Mouse (Mus musculus): ENCODE results near the gene Lamp1.

Lamp1 gene

DNA sequence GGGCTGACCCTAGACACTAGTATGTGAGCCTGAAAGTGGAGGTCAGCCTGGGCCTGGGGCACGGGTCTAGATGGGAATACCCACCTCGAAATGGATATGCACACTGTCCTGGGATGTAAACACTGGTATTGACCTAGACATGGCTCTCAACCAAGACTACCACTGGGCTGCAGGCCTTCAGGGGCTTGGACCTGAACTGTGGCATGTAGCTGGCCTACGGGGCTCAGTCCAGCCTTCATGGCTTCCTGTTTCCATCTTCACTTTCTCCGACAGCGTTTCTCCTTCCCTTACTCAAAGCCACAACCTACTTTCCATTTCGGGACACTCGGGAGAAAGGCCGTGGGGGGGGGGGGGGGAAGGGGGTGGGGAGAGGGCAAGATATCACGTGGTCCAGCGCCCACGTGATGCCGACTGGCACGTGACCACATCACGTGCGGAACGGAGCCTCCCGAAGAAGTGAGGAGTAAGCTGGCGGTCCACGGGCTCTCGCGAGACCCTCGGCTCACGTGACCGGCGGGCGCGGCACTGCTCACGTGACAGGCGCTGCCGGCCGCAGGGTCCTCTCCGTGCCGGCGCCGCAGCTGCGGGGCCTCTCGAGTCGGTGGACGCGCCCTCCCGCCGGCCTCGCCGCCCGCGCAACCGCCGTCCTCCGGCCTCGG, at the start of gene Lamp1:
TSS of gene Lamp1 (plus strand) at position 444 of the 659 bp plus-strand sequence.
- peak; percentile 100 for DNase-seq

DNA sequence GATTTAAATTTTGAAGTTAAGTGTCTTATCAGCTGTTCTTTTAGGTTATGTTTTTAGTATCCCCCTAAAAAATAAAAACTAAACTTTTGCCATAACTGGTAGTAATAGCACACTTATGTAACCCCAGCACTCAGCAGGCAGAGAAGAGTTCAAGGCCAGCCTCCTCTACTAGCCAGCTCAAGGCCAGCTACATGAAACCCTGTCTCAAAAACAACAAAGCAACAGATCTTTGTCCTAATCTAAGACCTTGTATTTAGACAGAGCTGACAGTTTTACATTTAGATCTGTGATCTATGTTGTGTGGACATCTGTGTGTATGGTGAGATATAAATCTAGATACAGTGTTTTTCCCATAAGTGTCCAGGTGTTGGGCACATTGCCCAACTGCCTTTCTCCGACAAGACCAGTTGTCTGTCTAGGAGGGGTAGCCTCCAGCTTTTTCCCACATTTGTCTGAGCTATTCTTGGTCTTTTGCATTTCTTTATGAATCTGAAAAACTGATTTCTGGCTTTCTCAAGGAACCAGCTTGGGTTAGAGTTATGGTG, 49.5 kb upstream of the Lamp1 start:
- no peak for DNase-seq

DNA sequence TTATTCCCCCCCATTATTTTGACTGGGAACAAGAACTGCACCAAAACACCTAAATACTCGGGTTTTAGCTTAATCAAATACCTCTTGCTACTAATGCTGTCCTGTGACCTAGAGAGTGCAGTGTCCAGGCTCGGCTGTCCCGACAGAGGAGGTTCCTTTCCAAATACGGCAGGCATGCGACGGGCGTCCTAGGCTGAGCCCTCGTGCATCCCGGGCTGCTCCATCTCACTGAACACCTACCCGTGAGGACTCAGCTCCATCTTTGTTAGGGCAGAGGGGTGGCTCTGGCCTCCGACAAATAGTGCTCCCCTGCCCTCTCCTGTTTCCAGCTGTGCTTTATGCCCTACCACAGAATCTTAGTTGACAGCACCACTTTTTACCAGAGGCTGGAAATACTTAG, 47.0 kb upstream of the Lamp1 start:
- no peak for DNase-seq

DNA sequence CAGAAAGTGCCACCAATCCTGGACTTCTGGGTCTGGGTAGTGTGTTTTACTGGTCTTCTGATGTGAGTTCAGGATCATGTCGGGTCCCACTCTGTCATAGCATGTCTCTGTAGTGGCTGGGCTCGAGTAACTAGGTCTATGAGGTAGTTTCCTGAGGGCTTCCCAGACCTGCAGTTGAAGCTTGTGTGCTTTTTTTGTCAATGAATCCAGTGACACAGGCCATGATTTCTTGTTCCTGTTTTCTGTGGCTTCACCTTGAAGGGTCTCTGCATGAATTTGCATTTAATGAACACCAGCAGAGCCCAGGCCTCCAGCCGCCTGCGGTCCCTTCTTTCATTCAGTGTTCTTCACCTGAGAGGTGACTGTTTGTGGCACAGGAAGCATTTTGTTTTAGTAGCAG, 45.7 kb upstream of the Lamp1 start:
- DNase-seq: no peak

DNA sequence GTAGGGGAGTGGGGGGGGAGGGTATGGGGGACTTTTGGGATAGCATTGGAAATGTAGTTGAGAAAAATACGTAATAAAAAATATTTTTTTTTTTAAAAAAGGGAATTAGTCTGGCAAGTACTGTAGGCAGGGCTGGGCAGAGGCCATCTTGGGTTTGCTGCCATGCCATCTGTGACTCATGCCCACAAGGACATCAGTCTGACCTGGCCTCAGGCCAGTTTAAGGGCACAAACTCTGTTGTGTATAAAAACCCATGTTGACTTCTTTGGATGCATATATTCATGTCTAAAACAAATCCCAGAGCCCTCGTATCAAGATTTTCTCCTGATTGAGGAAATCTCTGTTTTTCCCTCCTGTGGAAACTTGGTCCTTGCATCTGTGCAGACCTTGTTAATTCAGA, 41.9 kb upstream of the Lamp1 start:
- DNase-seq: no peak

DNA sequence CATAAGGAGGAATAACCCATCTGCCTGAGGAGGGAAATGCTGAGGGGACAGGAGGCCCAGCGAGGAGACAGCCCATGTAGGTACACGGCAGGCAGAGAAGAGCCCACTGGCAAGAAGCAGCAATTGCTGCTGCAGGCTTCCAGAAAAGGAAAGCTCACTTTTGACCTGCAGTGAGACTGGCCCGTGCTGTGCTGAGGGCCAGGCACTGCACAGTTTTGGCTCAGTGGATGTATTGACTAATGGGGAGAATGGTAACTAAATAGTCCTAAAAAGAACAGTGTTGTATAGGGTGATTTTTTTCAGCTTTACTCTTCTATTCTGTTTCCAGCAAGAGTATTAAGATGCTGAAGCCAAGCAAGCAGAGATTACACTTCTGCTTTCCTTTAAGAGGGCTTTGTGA, 40.4 kb upstream of the Lamp1 start:
- no peak for DNase-seq

DNA sequence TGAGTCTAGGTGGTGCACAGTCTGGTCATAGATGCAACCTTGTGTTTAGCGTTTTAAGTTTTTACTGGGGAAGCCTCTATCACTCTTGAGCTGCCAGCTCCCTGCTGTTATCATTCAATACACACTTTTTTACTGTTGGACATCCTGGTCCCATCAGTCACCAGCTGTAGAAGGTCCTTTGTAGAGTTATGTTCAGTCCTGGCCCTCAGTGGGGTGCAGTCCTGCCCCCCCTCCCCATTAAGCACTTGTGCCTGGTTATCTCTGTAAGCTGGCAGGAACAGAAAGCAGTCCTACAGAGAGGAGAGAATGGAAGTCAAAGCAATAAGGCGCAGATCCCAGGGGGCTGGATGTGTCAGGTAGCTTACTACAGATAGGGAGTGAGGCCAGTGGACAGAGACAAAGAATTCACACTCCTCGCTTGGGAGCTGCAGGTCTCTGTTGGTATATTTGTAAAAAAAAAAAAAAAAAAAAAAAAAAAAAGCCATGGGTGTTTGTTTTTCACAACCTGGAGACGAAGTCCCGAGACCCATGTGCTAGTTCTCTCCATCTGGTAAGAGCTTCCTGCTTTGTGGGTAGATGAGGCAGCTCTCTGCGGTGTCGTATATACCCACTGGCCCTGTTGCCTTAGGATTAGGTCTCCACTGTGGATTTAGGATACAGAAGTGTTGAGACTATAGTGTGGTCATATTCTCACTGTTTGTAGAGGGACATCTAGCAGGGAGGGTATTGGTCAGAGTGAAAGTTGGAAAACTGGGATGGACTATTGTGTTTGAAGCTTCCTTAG, 37.9 kb upstream of the Lamp1 start:
- no peak for DNase-seq

DNA sequence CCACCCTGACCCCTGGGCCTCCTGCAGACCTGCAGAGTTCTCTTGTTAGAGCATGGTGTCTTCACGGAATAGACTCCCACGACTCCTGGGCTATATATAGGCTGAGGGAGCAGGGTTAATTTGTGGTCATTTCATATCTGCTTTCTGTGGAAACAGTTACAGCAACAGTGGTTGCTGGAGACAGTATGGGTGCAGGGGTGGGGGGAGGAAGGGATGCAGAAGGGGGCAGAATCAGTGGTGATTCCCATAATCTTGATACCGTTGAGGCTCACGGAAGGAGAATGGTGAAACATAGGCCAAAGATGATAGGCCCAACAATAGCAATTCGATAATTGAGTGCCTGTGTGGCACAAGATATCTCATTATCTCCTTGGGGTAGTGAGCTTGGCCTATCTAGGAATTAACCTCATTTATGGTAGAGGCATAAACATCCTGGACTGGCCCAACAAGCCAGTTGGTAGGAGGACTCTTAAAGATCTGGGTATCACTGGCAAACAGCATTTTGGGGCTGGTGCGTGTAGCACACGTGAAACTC, 36.0 kb upstream of the Lamp1 start:
- no peak for DNase-seq

DNA sequence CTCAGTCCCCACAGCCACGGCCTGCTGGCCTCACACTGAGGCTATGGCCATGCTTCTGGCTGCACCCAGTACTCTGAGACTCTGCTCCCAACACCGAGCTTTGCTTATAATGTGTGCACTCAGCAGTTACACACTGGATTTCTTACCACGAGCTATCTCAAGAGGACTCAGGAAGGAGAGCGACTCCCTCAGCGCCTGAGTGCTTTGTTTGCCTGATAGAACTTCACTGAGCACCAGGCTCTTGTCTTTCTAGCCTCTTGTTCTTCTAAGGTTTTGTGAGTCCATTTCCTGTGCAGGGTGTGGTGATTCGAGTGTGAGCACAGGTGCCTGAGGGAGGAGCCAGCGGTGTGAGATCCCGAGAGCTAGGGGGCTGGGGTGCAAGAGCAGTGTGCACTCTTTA, 34.1 kb upstream of the Lamp1 start:
- DNase-seq: no peak

DNA sequence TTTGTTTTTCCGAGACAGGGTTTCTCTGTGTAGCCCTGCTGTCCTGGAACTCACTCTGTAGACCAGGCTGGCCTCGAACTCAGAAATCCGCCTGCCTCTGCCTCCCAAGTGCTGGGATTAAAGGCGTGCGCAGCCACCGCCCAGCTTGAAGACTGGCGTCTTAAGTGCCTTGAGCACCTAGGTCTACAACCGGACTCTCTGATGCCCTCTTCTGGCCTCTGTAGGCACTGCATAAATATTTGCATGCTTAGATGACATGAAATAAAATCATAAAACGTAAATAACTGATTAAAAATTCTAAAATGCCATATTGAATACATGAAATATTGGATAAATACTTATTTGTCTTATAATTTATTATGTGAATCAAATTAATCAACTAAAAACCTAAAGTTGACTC, 26.7 kb upstream of the Lamp1 start:
- peak; percentile 74 to 80 for DNase-seq

DNA sequence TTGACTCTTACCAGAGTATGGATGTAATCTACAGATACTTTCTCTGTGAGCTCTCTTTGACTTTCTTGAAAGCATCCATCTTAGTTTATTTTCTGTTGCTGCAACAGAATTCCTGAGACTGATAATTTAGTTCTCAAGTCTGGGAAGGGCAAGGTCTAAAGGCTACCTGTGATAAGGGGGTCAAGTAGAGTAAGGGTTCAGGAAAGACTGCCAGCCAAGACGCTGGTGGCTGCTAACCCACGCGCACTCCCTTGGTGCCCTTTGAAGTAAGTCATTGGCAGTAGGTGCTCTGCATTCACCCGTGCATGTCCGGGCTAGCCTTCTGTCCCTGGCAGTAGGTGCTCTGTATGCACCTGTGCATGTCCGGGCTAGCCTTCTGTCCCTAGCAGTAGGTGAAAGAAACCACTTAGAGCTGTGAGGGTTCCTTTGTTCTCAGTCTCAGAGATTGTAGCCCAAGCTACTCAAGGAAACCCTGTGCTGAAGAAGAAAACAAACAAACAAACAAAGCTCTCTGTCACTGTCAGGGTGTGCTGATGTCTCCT, 19.2 kb upstream of the Lamp1 start:
- DNase-seq: no peak

DNA sequence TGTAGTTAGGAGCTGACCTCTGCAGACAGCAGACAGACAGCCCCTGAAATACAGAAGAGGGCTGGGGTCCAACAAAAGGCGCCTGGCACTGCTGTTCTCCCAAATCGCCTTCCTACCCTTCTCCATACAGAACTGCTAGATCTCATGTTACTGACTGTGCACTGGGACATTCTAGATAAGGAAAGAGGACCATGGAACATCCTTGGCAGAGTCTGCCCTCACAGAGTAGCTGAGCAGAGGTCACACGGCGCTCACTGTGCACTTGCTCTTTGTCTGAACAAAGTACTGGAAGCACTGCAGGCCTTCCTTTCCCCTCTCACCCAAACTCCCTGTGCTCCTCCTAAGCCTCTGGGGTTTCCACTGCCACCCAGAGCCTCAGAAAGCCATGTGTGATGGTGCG, 17.3 kb upstream of the Lamp1 start:
- DNase-seq: no peak

DNA sequence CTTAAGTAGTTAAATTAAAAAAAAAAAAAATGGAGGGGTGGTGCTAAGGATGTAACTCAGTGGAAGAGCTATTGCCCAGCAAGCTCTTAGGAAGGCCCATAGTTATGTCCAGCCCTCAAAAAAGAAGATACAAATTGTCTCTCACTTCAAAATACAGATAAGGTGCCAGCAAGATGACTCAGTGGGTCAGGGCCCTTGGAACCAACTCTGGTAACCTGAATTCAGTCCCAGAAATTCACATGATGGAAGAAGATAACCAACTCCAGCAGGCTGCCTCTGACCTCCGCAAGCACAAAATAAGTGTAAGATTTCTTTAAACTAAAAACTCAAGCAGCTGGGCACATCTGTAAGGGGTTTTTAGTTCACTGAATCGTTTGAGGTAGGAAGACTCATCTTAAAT, 10.5 kb upstream of the Lamp1 start:
- DNase-seq: no peak

DNA sequence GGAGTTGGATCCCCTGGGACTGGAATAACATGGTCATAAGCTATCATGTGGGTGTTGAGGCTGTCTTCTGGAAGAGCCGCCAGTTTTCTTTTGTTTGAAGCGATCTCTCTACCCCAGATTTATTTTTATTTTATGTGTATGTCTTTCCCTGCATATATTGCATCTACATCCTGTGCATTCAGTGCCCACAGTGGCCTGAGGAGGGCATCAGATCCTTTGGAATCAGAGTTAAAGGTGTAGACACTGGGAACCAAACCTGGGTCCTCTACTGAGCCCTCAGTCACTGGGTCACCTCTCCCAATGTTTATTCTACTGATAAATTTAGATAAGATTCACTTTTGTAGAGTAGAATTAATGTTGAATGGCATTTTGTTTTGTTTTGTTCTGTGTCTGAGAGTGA, 9.7 kb upstream of the Lamp1 start:
- no peak for DNase-seq

DNA sequence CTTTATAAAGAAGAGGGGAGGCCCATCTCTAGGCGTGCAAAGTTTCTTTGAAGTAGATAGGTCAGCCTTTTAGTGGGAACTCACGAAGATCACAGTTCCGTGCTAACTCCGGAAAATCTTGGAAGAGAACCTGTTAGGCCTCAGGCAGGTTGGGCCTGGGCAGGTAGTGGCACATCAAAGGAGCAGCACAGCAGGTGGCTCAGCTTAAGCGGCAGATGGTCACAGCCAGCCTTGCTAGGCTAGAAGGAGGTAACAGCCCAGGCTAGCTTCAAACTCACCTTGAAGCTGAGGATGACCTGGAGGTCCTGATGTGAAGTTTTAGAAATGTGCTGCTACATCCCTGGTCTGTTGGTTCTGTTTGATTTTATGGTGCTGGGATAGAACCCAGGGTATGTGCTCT, 9.1 kb upstream of the Lamp1 start:
- DNase-seq: peak in 1 of 2 experiments; percentile 15

DNA sequence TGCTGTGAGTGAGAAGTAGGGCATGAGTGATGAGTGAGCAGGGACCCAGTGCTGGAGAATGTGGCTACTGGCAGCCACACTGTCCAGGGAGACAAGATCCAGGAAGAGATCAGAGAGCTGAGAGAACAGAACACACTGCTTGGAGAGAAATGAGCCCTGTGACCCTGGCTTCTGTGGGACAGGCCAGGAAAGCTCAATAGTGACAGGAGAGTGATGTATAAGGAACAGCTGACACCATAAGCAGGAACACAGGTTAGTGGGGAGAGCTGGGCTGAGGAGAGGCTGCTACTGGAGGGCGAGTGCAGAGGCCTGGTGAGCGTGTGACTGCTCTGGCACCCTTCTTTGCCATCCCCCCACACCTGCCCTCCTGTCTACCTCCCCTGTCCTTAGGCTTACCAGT, 8.0 kb upstream of the Lamp1 start:
- no peak for DNase-seq

DNA sequence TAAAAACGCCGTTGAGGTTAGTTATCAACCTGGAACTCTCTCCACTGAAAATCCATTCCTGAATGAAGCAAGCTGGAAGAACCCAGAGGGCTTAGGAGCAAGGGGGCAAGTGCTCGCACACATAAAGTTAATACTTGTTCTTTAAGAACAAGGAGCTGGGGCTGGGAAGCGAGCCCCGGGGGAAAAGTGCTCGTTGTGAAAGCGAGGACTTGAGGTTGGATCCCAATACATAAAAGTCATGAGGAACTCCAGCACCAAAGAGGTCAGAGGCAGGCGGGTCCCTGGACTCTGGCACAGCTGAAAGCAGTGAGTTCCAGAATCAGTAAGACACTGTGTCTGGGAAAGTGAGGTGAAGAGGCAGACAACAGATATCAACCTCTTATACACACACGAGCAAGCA, 4.9 kb upstream of the Lamp1 start:
- DNase-seq: no peak

DNA sequence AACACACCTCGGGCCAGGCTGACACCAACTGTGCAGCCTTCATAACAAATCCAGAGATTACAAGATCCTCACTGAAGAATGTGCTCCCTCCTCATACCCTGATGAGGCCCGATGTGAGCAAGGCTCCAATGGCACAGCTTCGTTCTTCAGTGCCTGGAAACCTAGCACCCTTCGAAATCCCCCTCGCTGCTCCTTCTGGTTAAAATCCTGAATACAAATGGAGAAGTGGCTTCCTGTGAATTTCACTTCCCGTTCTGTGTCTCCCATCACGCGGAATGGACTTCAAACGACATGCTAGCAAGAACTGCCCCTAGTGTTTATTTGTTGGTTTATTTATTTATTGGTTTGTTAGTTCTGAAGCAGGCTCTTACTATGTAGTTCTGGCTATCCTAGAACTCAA, 3.6 kb upstream of the Lamp1 start:
- no peak for DNase-seq

DNA sequence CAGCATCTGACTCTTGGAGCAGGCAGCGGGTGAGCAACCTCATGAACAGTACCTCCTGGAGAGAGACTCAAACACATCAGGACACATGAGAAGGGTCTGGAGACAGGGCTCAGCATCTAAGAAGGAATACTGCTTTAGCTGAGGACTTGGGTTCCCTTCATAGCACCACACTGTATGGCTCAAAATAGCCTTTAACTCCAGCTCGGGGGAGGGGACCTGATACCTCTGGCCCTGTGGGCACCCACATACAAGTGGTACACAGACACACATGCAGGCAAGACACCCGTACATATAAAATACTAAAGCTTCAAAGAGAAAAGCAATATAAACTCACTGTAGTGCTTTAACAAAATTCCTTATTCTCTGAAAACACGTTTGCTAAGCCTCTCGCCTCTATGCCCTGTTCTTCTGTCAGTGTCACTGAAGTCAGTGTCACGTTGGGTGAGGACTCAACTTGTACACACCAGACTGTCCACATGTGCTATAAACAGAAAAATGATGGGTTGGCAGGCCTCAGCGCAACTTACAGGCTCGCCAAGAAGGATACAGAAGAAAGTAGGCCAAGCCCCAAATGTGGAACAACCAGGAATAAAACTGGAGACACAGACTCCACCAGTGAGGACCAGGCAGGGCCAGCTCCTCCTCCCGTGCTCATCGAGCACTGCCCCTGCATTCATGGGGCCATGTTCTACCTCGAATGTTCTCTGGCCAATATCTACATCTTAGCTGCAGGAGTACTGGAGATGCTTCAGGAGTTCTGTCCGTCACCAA, 2.4 kb upstream of the Lamp1 start:
- DNase-seq: no peak

DNA sequence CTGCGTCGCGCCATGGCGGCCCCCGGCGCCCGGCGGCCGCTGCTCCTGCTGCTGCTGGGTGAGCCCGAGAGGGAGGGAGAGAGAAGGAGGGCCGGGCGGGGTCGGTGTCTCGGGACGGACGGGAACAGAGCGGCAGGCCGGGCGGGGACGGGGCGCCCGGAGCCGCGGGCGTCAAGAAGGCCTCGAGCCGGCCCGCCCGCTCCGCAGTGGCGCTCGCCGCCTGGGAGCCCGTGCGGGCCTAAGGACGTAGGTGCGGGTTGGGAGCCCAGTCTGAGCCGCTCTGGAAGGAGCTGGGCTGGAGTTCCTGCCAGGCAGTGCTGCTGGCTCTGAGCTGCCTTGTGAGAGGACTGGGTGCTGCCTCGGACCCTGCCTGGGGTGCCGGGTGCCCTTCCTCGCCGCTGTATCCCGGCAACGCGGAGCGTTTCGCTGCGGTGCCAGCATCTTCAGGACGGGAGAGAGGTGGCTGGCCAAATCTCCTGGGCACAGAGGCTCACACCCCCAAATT, 468 bp downstream of the Lamp1 start:
- DNase-seq: no peak

DNA sequence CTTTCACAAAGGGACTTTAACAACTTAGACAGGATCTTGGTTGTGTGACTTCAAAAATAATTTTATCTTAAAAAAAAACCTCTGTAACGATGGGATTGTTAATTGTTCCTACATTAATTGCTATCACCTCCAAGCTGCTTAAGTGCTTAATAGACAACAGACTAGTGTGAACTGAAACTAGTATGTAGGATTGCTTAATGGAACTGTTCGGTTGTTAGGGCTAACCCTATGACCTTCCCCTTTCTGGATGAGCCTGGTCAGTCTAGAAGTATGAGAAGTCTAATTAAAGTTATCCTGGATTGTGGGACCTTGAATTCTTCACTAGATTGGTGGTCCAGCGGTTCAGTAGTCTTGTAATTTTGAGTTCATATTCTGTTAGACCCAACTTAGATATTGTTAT, 1.7 kb downstream of the Lamp1 start:
- no peak for DNase-seq

DNA sequence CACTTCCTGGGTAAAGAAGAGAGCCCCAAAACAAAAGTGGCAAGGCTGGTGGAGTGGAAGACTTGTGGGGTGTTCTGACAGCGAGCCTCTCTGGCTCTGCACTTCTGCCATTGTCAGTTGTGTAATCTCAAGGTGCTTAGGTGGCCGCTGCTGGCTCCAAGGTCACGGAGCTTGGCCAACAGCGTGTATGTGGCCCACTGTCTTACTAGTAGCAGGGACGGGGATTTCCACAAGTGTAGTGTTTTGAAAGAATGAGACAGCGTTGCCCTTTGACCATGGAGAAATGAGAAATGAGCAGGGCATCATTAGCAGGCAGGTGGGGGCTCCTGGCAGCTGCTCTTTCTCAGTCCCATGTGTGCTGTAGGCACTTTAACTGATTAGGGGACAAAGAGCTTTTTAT, 3.1 kb downstream of the Lamp1 start:
- DNase-seq: no peak

DNA sequence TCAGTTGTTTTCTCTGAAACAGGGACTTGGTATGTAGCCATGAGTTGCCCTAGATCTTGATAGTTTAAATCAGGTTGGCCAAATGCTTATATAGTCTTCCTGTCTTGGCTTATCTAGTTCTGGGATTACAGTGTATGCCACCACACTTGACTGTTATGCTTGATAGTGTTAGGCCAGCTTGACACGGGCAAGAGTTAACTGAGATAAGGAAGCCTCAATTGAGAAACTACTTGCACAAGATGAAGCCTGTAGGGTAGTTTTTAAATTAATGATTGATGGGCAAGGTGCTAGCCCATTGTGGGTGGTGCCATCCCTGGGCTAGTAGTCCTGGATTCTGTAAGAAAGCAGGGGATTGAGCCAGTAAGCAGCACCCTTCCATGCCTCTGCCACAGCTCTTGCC, 4.6 kb downstream of the Lamp1 start:
- no peak for DNase-seq
